Mouse (Mus musculus): ENCODE measurements around the gene Olfr1367.

DNA sequence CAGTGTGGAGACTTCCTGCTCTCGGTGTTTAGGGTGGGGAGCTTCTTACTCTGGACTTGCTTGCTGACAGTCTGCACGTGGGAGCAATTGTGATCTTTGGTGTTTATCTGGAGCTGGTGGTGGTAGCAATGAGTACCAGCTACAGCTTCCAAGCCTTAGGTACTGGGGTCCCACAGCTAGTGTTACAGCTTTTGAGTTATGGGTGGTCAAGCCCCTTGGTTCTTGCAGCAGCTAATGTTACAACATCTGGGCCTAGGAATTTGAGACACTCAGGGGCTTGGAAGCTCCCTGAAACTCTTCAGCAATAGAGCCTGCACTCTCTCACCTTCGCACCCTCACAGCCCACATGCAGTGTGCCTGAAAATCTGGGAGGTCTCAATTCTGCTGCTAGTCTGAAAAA lies 26.4 kb upstream of the Olfr1367 start:
- TF ChIP-seq CTCF (conservative IDR thresholded peaks at IDR 0.05; ENCODE audit: low read length): no peak
- TF ChIP-seq NANOG (IDR thresholded peaks at IDR 0.05; ENCODE audit: borderline replicate concordance, low read length): no peak
- no peak for TF ChIP-seq POU5F1 (IDR thresholded peaks at IDR 0.05; ENCODE audit: borderline replicate concordance, low read length)

Measured in E14TG2a.4 (cell line).